Mouse (Mus musculus) layer of hippocampus, adult 9-11 months (tissue): Measurements from ENCODE around the gene Dhx37.
"Not testable (repeated sequence)": the region's sequence is repeated elsewhere in the genome, so short reads cannot be mapped to it uniquely, and the experiment has no call there.

Experiments
- DNase-seq: peaks from one replicate; pipeline ENCODE4 v3.0.0; 2022

Gene Dhx37

DNA sequence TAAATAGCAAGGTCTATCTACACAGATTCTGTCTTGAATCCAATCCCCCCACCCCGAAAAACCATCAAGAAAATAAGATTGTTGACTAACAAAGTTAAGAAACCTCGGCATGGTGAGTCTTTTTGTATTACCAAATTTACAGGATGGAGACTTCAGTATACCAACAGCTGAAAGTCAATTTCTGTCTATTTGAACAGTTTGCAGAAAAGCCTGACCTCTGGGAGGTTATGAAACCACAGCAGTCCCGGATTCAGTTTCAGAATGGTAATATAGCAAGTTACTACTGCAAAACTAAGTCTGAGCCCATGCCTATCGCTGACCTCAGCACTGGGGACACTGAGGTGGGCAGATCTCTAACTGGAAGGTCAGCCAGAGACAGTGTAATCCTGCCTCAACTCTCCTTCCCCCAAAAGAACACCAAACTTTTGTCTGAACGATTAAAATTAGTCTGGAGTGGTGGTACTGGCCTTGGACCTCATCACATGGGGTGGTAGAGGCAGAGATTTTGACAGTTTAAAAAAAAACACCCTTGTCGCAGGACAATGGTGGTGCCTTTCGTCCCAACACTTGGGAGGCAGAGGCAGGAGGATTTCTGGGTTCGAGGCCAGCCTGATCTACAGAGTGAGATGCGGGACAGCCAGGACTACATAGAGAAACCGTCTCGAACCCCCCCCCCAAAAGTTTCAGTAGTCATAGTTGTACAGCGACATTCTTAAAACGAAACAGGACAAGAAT, 45.4 kb downstream of the Dhx37 start:
- DNase-seq: no peak

GRCm38 (mm10) chr5:125387295-125387694, 46.6 kb downstream of the Dhx37 start:
- not testable (repeated sequence) for DNase-seq

DNA sequence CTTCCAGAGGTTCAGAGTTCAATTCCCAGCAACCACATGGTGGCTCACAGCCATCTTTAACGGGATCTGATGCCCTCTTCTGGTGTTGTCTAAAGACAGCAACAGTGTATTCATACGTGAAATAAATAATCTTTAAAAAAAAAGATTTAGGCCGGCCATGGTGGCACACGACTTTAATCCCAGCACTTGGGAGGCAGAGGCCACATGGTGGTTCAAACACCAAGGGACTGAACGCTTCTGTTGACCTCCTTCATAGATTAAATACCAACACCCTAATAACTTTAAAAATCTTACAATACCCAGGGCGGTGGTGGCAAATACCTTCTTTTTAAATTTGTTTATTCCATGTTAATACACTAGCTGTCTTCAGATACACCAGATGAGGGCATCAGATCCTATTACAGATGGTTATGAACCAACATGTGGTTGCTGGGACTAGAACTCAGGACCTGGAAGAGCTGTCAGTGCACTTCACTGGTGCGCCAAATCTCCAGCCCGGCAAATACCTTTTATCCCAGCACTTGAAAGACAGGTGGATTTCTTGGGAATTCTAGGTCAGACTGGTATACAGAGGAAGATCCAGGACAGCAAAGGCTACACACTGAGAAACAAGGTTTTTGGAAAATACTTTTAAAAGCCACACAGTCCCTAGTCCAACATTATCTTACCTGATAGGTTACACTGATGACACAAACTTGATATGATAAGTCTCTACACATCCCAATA, 48.5 kb downstream of the Dhx37 start:
- no peak for DNase-seq

DNA sequence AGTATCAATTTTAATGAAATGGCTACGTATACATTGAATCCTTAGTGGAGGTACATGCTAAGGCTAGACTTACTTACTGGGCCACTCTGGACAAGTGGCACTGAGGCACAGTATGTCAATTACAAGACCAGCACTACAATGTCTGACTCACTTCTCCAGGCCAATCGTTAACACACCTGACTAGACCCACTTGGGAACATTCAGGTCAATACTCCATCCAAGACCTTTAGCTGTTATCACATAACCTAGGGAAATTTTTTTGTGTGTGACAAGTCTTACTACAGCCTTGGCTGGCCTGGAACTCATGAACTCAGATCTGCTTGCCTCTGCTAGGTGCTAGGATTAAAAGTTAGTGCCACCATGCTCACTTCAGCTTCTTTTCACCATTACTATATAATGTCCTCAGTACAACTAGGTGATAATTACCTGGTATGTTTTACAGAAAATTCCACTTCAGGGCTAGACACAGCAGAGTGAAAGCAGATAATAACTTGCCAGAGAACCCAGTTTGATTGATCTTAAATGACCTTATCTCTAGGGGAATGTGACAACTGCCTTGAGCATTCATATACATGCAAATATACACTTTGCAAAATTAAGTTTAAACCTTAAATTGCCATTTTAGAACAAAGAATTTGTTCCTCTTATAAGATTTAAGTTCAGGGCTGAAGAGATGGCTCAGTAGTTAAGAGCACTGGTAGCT, 49.3 kb downstream of the Dhx37 start:
- DNase-seq: no peak

DNA sequence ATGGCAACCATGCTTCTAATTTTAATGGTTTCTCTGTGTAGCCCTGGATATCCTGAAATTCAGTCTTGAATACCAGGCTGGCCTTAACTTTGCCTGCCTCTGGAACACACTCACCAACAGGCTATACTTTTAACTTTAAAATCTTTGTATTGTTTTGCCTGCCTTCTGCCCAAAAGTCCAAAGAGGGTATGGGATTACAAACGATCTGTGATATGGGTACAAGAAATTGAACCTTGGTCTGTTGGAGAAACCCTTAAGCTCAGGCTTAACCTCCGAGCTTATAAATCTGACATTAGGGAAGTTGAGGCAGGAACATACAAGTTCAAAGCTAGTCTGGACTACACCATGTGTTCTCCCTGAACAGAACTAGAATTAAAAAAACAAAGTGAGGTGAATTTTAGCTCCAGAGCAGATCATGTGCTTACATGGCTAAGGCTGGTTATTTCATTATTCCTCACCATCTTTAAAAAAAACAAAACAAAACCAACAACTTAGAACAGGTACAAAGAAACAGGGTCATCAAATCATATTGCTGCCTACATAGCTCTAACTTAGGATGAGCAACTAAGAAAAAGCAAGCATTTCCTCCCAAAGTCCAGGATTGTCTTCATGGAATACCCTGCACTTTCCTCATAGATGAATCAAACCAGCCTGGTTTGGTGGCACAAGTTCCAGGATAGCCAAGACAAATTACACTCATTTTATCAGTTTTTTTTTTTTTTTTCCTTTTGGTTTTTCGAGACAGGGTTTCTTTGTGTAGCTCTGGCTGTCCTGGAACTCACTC, 50.1 kb downstream of the Dhx37 start:
- DNase-seq: no peak

DNA sequence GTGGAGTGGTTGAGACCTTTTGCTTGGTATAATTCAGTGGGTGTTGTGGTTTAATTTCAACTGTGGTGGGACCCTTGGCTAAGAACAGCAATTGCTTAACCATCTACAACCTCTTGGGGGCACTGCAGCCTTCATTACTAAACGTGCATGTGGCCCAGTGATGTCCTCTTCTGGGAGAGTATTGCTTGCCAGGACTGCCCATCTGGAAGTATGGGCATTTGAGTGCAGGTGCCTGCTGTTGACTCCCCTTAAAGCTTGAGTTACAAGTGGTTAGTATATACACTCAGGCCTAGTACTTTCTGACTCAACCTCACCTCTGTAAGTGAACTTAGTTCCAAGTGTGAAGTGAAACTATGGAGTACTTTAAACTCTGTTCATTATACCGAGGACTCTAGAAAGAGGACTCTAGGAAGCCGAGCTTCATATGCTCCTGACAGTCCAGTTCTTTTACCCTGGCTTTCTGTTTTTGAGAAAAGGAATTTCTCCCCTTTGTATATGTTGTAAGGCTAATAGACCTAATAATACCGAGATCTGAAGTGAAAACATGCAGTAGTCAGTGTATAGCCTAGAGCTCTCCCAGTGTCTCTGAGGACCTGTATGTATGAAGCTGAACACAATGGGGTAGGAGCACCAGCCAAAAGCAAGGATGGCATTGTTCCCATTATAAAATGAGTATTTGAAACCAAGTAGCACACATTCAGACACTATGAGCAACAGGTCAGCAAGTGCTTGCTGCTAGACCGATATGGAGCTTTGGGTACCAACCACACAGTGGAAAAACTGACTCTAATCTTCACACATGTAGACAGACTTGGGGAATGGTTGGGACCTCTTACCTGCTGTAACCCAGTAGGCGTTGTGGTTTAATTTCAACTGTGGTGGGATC, 51.0 kb downstream of the Dhx37 start:
- peak; percentile 61 for DNase-seq

GRCm38 (mm10) chr5:125381954-125382672, 51.8 kb downstream of the Dhx37 start:
- DNase-seq: no peak

DNA sequence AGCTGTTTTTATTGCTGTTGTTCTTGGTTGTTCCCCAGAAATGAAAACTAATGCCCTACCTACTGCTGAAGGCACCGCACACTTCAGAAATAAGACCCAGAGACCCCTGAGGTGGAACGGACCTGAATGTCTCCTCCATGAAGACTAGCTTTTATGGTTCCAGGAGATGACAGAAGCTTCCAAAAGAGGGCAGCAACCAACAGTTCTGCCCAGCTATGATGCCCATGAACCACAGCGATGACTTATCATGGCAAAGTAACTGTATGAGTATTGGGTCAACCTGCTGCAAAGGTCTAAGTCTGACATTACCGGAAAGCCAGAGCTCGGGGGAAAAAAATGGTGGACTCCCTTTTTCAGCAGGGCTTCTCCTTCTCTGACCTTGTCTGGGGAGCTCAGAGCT, 55.0 kb downstream of the Dhx37 start:
- DNase-seq: no peak

GRCm38 (mm10) chr5:125377214-125377613, 56.7 kb downstream of the Dhx37 start:
- no peak for DNase-seq

DNA sequence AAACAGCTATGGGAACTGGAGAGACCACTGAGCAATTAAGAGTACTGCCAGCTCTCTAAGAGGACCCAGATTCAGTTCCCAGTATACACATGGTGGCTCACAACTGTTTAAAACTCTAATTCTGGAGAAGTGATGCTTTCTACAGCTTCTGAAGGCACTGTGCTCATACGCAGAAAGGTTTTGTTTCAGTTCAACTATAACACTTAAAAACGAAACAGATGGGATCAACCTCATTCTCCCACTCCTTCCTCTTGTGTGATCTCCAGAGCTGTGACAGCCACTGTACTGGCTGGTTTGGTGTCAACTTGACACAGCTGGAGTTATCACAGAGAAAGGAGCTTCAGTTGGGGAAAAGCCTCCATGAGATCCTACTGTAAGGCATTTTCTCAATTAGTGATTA, 58.0 kb downstream of the Dhx37 start:
- no peak for DNase-seq

- no peak for DNase-seq
These were observed 61.9 kb downstream of the Dhx37 start for GRCm38 (mm10) chr5:125372027-125372426.

GRCm38 (mm10) chr5:125370950-125371693, 62.8 kb downstream of the Dhx37 start:
- DNase-seq: no peak

- DNase-seq: peak; percentile 67
These were observed 65.4 kb downstream of the Dhx37 start for GRCm38 (mm10) chr5:125368568-125368967.

- no peak for DNase-seq
These were observed 65.8 kb downstream of the Dhx37 start for GRCm38 (mm10) chr5:125368156-125368555.

DNA sequence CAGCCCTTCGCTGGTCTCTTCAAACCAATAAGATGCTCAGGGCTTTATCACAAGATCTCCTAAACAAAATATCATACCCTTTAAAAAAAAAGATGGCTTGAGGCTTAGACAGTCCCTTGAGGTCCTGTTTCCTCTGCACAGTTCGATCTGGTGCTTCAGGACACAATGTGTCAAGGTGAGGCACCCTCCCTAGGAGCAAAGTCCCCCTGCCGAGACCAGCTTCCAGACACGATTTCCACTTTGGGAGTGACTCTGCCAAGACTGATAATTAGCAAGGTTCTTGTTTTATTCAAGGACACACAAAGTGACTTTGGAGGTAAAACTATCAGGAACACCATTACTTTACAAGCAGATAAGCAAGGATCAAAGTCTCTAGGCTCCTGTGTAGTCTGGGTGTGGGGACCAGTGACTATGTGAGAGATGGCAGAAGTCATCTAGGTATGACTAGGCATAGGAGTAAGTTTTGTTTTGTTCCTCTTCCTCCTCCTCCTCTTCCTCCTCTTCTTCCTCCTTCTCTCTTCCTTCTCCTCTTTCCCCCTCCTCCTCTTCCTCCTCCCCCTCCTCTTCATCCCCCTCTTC, 69.0 kb downstream of the Dhx37 start:
- DNase-seq: no peak

- DNase-seq: peak; percentile 43
These were observed 70.0 kb downstream of the Dhx37 start for GRCm38 (mm10) chr5:125363894-125364293.
